Mouse (Mus musculus) heart, postnatal 14 days (tissue): ENCODE results near the gene Creg2. TPM values are rescaled to one million over a fixed set of nuclear protein-coding genes. Genes with fewer than 3 reads are reported as not detected.

ENCODE experiments used
- DNase-seq, 2 experiments: peaks; one replicate each; pipeline ENCODE4 v3.0.0; 2021 to 2022
- intact Hi-C: fragments of 180-260 bp; cut with DNase I; formaldehyde crosslinking; loops from one replicate; pipeline ENCODE4 v1.15.1; 2025
- long read RNA-seq, 2 experiments: library from polyadenylated mRNA; stranded (forward); transcript quantifications; one replicate each; pipeline ENCODE4 v2.0.0; 2021
- total RNA-seq, 2 experiments: library from RNA; stranded (reverse); gene quantifications; 2 replicates each; pipeline ENCODE4 v1.2.3; 2021

Gene Creg2
- not detected for total RNA-seq
- long read RNA-seq, experiment 1: 0 reads
- long read RNA-seq, experiment 2: 0 reads

DNA sequence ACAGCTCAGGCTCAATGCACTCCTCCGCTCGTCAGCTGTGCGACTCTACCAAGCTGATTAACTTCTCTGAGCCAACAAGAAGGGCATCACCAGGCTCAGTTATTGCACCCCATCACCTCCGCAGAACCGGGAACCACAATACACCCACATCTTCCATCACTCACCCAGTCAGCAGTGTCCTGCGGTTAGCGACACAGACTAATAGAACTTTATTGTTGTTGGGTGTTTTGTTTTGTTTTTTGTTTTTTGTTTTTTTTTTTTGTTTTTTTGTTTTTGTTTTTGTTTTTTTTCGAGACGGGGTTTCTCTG, at the start of gene Creg2:
Gene Creg2, minus strand, starts transcription at position 234 of the 308 bp plus-strand sequence.
- no peak for DNase-seq
- intact Hi-C loops: loop anchor here (2.0 kb wide), 1 partner anchor 36 kb away; no protein-coding TSS in a partner anchor

DNA sequence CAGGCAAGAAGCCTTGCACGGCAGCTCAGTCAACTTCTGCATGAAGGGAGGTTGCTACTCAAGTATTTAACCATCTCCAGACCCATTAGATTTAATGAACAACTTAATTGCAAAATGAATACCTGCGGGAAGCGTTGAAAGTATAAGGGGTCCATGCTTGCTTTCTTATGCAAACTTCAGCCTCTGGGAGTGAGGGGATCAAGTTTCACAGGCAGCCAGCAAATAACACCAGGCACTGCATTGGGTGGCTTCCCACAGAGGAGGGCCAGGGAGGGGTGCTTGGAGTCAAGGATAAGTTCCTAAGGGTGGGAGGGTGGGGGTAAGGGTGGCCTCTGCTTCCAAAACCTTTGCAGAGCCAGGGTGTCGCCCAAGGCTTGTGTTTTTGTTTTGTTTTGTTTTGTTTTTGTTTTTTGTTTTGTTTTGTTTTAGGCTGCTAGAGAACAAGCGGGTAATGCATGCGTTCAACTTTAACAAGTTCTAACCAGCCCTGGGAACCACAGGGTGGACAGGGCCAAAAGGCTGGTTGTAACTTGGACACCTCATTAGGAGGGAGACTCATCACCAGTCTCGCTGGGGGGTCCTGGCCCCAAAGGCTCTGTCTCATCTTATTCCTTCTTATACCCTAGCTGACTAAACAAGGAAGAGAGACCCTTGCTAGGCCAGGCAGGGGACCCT, 49.5 kb upstream of the Creg2 start:
- intact Hi-C loops: no loop called here

DNA sequence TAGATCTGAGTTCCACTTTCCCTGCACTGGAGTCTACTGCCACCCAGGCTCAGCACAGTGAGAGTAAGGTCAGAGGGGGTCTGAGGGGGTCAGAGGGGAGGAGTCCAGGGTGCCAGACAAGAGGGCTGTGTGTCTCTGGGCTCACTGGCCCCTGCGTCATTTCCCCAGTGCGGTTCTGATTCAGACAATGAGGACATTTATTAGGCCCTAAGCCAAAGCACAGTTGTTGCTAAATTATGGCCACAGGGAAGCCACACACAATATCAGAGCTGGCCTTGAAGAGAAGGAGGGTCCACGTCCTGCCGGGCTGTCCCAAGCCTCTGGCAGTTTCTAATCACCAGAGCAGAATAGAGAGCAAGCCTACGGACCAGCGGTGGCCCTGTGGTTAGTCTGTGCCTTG, 47.2 kb upstream of the Creg2 start:
- intact Hi-C loops: no loop called here
- peak; percentile 36 to 43 for DNase-seq

More for the DNA sequence above, 49.5 kb upstream of the Creg2 start:
- DNase-seq: no peak

DNA sequence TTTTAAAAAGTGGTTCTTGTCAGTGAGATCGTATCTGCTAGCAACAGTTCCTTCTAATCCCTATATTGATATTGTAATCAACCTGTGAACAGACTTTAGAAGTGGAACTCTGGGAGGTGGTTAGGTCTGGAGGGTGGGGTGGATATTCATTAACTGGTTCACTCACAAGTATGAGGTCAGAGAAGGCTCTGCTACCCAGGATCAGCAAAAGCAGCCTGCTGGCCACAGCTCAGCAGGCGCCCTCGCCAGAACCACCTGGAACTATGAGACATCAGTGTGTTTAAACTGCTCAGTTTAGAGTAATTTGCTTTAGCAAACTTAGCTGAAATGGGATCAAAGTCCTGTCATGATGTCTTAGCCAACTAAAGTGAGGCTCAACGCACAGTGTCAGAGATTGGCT, 43.9 kb upstream of the Creg2 start:
- DNase-seq: no peak
- intact Hi-C loops: no loop called here

DNA sequence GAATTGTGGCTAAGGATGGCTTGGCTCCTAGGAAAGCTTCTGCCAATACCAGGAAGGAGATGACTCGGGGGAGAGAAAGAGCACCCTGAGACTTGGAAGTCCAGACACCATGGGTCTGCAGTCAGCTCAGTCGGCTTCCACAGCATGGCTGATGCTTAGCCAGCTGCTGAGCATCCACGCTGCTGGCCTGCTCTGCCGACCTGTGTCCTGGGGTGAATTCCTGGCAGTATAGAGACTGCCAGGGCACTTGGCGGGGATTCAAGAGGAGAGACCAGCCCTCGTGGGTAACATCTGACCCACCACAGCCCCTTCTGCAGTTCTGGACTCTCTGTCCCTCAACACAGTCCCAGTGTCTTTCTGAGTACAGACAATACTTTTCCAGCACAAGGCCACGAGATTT, 43.5 kb upstream of the Creg2 start:
- DNase-seq: no peak
- intact Hi-C loops: no loop called here

DNA sequence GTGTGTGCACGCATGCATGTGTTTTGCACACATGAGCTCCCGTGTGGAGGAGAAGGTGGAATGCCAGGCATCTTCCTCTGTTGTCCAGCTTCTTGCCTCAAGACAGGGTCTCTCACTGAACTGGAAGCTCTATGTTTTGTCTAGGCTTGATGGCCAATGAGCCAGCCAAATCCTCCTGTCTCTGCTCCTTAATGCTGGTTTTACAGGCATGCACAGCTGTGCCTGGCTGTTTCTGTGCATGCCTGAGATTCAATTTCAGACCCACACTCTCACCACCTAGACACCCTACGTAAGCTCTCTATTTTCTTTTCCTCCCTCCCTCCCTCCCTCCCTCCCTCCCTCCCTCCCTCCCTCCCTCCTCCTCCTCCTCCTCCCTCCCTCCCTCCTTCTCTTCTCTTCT, 40.7 kb upstream of the Creg2 start:
- DNase-seq: no peak
- intact Hi-C loops: no loop called here

DNA sequence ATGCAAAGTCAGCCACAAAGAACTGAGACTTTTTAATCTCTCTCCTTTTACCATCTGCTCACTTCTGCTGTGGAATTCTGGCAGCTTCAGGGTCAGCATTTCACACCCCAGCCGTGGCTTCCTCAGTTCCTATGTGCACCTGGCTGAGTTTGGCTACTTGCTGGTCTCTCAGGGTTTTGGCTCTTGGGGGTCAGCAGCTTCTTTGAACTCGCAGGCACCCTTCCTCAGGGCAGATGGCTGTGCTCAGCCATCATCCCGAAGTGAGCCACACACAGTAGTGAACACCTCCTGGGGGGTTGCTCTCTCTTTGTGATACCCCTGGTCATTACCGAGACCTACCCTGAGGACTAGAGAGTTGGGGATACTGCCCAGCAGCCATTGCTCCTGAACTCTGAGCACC, 39.8 kb upstream of the Creg2 start:
- intact Hi-C loops: no loop called here
- no peak for DNase-seq

DNA sequence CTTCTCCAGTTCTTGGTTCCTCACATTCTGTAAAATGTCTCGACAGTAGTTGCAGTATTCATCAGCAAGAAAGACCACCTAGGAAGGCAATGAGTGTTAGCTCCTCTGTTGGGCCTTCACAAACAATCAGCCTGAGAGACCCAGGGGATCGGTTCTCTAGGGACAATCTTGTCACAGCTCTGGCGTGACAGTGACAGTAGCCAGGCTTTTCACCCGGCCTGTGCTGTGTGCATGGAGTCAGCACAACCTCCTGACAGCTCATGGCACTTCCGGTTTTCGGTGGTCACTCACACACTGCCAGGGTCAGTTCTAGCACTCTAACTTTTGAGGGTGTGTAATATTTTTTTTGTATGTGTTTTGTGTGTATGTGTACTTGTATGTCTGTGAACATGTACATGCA, 37.3 kb upstream of the Creg2 start:
- DNase-seq: no peak

DNA sequence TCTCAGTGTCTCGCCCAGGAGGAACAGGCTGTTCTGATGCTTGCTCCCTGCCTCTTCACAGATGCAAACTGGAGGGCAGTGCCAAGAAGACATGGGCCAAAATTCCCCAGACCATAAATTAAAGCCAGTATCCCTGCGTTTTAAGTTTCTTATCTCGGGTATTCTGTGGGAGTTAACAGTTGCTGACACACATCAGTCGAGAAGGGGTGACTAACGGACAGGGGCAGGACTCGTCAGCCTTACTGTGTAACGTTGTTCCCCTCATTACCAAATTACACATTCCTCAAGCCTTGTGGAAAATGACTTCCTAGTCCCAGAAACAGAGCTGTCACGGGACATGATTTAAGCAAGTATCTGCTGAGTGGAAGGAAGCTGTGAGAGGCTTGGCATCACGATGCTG, 36.0 kb upstream of the Creg2 start:
- intact Hi-C loops: loop anchor here (2.0 to 10.0 kb wide), 8 partner anchors 24 to 328 kb away; partner anchors contain the start of gene Map4k4
- DNase-seq: no peak

More for the DNA sequence above, 37.3 kb upstream of the Creg2 start:
- intact Hi-C loops: loop anchor here (5.0 to 10.0 kb wide), 4 partner anchors 179 to 326 kb away; partner anchors contain the start of gene Map4k4

DNA sequence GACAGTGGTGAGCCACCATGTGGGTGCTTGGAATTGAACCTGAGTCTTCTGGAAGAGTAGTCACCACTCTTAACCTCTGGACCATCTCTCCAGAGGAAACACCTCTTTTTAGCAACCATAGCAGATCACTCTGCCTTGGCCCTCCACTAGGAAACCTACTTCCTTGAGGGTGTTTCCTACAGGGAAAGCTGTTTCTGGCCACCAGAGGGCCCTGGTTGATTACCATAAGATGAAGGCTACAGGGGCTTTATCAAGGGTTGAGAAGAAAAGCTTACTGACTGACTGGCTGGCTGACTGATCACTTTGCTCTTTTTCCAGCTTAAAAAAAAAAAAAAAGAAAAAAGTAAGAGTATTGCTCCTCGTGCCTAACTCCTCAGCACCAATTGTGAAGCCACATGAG, 34.6 kb upstream of the Creg2 start:
- peak; percentile 80 to 87 for DNase-seq
- intact Hi-C loops: loop anchor here (2.0 to 10.0 kb wide), 8 partner anchors 25 to 329 kb away; partner anchors contain the start of gene Map4k4

DNA sequence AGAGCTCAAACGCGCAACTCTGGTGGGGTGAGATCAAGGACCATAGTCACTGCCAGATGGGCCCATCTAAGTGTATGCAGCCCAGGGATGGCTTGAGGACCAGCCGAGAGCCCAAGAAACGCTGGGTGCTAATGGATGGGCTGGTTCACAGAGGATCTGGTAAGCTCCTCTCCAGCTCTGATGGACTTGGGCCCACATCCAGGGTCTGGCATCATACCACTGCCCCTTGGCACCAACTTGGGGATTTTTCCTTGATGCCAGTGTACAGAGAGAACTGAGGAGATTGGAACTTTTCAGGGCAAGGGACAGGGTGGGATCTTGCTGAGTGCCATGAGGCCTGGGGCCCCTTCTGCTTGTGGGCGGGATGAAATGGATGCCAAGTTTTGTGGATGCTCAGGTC, 30.4 kb upstream of the Creg2 start:
- intact Hi-C loops: loop anchor here (5.0 to 10.0 kb wide), 3 partner anchors 64 to 333 kb away; no protein-coding TSS in a partner anchor

DNA sequence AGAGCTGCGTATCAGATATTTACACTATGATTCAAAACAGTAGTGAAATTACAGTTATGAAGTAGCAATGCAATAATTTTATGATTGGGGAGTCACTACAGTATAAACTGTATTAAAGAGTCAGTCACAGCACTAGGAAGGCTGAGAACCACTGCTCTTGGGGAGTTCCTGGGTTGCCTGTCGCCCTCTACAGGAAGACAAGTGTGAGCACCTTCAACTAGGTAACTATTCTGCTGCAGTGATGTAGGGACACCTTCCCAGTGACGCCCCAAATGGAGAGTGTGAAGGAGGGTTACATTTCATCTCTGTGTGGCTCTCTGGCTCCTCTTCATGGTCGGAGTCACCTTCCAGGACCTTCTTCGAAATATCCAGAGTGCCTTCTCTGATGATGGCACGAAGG, 29.3 kb upstream of the Creg2 start:
- DNase-seq: no peak
- intact Hi-C loops: loop anchor here (5.0 to 10.0 kb wide), 3 partner anchors 63 to 334 kb away; no protein-coding TSS in a partner anchor

More for the DNA sequence above, 30.4 kb upstream of the Creg2 start:
- no peak for DNase-seq

DNA sequence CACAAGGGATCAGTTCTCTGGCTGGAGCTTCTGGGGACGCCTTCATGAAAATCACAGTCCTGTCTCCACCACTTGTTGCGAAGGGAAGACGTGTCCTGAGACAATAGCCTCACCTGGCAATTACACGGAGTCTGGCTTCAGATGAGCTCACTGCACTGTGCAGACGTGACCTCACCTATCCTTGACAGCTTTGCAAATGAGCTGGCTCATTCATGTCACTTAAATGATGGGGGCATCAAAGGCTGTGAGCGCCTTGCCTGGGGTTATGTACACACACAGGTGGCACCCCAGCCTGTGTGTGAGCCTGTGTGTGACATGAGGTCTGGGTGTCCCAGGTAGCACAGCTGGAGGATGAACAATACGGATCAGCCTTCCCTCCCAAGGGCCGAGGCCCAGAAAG, 27.6 kb upstream of the Creg2 start:
- intact Hi-C loops: no loop called here

DNA sequence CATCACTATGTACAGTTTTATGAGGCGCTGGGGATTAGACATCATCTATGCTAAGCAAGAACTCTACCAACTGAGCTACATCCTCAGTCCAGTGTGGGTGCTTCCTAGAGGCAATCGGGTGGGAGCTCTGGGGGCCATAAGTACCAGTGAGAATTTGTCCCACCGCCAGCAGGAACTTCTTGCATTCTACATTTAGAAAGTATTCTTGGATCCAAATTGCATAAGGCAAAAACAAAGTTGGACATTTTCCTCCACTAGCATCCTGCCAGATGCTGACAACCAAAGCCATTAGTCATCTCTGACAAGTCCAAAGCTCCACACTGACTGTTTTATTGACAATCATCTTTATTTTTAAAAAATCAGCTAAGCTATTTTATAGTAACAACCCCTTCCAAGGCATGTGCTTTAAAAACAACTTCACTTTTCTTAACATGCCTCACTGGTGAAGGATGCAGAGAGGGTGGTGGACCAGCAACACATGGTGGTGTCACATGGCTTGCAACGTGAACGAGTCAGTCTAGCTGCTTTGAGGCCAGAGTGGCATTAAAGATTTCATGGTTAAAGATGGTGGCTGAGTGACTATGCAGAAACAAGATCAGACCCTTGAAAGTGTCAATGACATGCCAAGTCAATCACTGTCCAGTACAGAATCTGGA, 25.1 kb upstream of the Creg2 start:
- DNase-seq: no peak
- intact Hi-C loops: no loop called here

More for the DNA sequence above, 27.6 kb upstream of the Creg2 start:
- DNase-seq: no peak

DNA sequence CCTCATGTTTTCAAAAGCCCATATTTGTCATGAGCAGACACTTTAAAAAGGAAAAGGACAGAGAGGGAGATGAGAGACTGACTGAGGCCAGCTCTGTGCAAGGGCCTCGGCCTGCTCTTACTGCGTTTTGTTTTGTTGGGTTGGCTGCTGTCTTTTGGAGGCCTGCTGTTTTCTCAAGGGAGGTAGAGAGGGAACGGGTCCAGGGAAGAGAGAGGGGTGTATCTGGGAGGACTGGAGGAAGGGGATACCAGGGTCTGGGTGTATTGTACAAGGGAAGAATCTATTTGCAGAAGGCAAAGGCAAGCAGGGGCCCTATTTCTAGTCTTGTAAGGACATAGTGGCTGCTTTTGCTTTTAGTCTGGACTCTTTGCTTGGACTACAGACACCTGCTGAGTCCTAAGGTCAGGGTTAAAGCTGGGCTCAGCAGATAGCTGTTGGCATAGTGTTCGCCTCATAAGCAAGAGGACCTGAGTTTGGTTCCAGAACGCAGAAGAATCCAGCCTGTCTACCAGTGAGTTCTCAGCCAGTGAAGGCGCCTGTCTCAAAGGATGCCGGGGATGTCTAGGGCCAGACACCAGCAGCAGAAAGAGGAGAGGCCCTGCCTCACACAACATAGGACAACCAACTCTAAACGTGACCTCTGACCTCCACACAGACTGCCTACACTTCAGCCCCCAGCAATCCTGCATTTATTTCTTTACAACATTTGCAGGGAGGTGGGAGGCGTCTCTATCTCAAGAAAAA, 21.3 kb upstream of the Creg2 start:
- DNase-seq: no peak
- intact Hi-C loops: no loop called here

DNA sequence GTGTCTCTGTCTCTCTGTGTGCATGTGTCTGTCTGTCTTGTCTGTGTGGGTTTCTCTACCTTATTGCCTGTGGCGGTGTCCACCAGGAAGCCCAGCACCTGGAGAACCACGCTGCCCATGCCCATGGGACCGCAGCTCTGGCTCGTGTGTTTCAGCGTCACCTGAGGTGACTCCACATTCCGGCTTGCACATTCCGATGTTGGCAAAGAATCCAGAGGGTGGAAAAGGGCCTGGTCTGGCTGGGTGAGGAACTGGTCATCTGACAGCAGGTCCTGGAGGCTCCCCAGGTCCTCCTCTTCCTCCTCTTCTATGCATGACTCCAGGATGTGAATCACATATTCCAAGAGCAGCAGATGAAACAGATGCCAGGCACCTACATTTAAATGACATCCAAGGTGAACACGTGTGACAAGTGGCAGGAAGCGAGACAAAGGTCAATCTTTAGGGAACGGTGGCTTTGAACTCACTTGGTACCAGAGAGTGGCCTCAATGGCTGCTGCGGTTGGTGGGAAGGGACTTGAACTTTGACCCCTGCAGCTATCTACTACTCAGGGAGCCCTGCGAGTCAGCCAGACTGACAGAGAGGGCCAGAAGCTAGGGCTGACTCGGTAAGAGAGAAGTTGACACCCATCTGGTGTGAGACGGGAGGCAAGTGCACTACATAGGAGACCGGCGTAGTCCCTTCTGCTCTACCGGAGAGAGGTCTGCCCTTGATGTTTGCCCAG, 19.1 kb upstream of the Creg2 start:
- intact Hi-C loops: no loop called here
- DNase-seq: peak in 1 of 2 experiments; percentile 64

DNA sequence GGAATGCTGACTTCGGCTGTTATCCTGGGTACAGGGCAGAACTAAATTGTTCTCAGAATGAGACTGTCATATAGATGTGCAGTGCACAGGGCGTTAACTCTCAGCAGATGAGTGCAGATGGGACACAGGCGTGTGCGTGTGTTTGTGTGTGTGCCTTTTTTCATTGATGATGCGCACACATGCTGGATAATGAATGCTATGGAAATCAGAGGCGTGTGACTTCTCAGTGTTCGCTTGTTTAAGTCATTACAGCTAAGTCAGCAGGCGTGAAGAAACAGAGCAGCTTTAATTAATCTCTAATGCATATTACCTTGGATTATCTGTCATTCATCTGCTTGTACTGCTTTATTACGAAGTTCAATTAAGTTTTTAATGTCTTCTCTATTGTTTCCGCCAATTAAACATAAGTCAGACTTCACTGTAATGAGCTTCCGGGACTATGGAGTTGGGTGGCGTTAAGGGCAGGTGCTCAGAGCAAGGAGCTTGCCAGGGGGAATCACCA, 15.5 kb upstream of the Creg2 start:
- no peak for DNase-seq
- intact Hi-C loops: no loop called here

DNA sequence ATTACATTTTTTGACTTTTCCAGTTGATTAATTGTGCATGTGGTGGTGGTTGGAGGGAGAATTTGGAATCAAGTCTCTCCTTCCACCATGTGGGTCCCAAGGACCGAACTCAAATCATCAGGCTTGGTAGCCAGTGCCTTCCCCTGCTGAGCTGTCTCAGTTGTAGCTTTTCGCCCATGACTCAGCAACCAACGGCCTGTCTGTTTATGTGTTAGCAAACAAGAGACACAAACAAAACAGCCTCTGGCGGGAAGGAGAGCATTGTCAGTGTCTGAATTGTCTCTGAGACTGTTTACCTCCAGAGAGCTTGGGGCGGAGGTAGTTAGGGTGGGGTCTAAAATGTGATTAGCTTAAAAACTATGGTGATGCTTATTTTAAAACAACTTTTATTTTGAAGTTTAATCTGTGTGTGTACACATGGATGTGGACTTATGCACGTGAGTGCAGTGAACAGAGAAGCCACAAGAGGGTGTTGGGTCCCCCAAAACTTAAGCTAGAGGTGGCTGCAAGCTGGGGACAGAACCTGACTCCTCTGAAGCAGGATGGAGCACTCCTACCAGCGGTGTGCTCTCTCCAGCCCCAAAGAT, 12.9 kb upstream of the Creg2 start:
- intact Hi-C loops: no loop called here
- DNase-seq: no peak

DNA sequence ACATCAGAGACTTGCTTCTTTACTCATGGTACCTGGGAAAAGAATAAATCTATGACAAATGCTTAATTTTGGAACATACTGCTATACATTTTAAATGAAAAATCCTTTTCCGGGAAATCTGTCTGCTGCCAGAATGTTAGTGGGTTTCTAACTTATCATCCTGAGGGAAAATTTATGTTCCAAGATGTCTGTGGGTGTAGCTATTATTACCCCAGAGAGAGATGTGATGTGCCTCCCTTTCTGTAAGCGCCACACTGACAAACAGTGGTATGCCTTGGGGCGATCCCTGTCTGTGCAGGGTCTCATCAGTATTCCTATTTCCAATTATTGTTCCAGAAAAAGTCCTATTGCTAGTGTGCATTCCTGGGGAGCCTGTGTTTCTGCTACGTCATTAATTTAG, 11.8 kb upstream of the Creg2 start:
- no peak for DNase-seq
- intact Hi-C loops: no loop called here

DNA sequence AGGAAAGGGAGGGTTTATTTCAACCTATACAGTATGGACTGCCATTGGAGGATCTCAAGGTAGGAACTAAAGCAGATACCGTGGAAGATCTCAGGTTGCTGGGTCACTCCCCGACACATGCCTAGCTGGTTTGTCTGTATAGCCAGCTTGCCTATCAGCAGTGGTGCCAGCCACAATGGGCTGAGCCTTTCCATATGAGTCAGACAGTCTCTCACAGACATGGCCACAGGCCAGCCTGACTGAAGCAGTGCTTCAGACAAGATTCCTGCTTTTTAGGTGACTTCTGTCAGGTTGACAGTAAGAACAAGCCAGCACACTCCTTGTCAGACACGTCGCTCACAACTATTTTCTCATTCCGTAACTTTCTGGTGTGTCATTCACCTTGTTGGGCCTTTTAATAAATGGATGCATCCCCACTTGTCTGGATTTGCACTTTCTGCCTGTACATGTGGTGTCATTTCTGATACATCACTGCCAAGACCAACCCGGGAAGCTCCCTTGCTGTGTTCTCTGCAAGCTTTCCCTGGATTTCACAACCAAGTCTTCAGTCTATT, 5.8 kb upstream of the Creg2 start:
- intact Hi-C loops: no loop called here

More for the DNA sequence above, 5.8 kb upstream of the Creg2 start:
- no peak for DNase-seq
